Mouse (Mus musculus) hindbrain, embryonic 11.5 days (tissue): ENCODE measurements around the gene Snai1. TPM values are rescaled to one million over a fixed set of nuclear protein-coding genes. Genes with fewer than 3 reads are reported as not detected.

Source experiments
- ATAC-seq: fragments of 200-750 bp; cut with Nextera tagmentation; 2 replicates; pipeline ENCODE4 v1.8.0; 2017; ENCODE audit warnings: mild to moderate bottlenecking, moderate TSS enrichment, moderate library complexity; ENCODE audit not compliant: low FRiP score
- DNase-seq: peaks from one replicate; pipeline ENCODE4 v3.0.0-alpha.2; 2015; ENCODE audit warnings: low spot score
- H3K27ac ChIP-seq: fragments of 300-500 bp; sonication (generic); 2 replicates; pipeline ENCODE4 v1.5.1; 2014; ENCODE audit warnings: mild to moderate bottlenecking, low read depth, low read length
- H3K27me3 ChIP-seq: fragments of 300-500 bp; sonication (generic); 2 replicates; pipeline ENCODE4 v1.6.1; 2014; ENCODE audit warnings: mild to moderate bottlenecking, low read length, moderate library complexity, mixed read lengths; ENCODE audit not compliant: control insufficient read depth, insufficient read depth
- H3K36me3 ChIP-seq: fragments of 300-500 bp; sonication (generic); 2 replicates; pipeline ENCODE4 v1.6.1; 2014; ENCODE audit warnings: mild to moderate bottlenecking, low read length, moderate library complexity, mixed read lengths; ENCODE audit not compliant: control insufficient read depth, insufficient read depth
- H3K4me1 ChIP-seq: fragments of 300-500 bp; sonication (generic); replicated peaks from 2 replicates; pipeline ENCODE4 v1.6.1; 2014; ENCODE audit warnings: low read length, mixed read lengths; ENCODE audit not compliant: control insufficient read depth, insufficient read depth
- H3K4me2 ChIP-seq: fragments of 300-500 bp; sonication (generic); replicated peaks from 2 replicates; pipeline ENCODE4 v1.6.1; 2014; ENCODE audit warnings: mild to moderate bottlenecking, low read depth, low read length
- H3K4me3 ChIP-seq: fragments of 300-500 bp; sonication (generic); 2 replicates; pipeline ENCODE4 v1.5.1; 2014; ENCODE audit warnings: low read depth, low read length
- H3K9ac ChIP-seq: fragments of 300-500 bp; sonication (generic); 2 replicates; pipeline ENCODE4 v1.6.1; 2014; ENCODE audit warnings: low read depth, low read length
- H3K9me3 ChIP-seq: fragments of 300-500 bp; sonication (generic); 2 replicates; pipeline ENCODE4 v1.6.1; 2016; ENCODE audit warnings: low read length; ENCODE audit not compliant: control insufficient read depth
- WGBS: fragments of 180-500 bp; shearing (Covaris S2); extraction: QIAGEN DNeasy Blood & Tissue Kit; methylation state at CpG from one replicate; pipeline ENCODE4 v1.1.7; 2014; 5-methylcytosine and 5-hydroxymethylcytosine counted together
- polyA plus RNA-seq: library from polyadenylated mRNA; unstranded; fragments of >200 nt; fragmentation: Nextera tagmentation; extraction: Ambion mirVana; gene quantifications from 2 replicates; pipeline ENCODE4 v1.2.1, GENCODE M21; 2014

Gene Snai1
- polyA plus RNA-seq, 1 experiment from 2014 or later: 27.6 TPM

DNA sequence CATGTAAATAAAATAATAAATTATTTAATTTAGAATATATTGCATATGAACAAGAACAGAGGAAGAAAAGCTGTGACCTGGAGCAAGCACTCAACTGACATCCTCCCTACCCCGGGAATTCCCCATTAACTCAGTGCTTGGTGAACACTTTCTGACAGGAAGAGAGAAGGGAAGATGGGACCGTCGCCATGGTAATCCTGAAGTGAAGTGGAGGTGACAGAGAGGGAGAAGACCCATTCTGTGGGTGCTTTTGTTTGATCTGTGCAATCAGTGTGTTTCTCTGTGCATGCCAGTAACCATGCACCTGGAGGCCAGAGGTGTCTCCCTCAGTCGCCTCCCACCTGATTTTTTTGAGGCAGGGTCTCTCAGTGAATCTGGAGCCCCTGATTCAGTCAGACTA is 14.3 kb downstream of the Snai1 start:
- no peaks in the 10 kb centered on the region; the same call in 1 of the 2 replicates for H3K4me1 ChIP-seq
- DNase-seq (no peak), ATAC-seq (no peak)
- H3K9ac ChIP-seq: no peak overlapping the region
- H3K9me3 ChIP-seq: no peaks in the 10 kb centered on the region
- WGBS: 86% methylated on average over 4 of the region's 4 CpGs
- peak overlapping the region; percentile 24; the same call in 1 of the 2 replicates for H3K27ac ChIP-seq
- H3K4me2 ChIP-seq: no peak overlapping the region
- no peaks in the 10 kb centered on the region for H3K36me3 ChIP-seq
- no peak overlapping the region for H3K4me3 ChIP-seq
- no peaks in the 10 kb centered on the region for H3K27me3 ChIP-seq

DNA sequence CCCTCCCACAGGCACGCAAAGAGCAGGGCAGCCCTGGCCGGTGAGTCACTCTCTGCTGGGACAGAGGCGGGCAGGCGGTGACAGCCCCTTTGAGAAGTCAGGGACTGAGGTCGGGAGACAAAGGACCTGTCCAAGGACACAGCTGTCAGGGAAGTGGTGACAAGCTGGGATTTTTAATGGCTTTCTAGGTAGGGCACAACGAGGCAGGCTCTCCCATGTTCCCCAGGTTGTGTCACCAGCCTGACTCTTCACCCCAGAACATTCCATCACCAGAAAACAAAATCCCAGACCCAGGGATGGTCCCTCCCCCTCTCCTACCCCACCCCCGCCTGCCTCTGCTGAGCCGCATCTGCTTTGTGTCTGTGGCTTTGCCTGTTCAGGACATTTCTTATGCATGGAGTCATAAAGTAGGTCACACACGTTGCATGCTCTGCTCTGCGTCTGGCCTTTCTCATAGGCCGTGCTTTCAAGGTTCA is 15.0 kb downstream of the Snai1 start:
- Histone ChIP-seq H3K4me1 (no peaks in the 10 kb centered on the region; the same call in 1 of the 2 replicates), H3K4me3 (no peak overlapping the region), H3K36me3 (no peaks in the 10 kb centered on the region), H3K9me3 (no peaks in the 10 kb centered on the region), H3K27ac (peak overlapping the region; percentile 24; the same call in 1 of the 2 replicates), H3K9ac (no peak overlapping the region), H3K4me2 (no peak overlapping the region), H3K27me3 (no peaks in the 10 kb centered on the region)
- peak; percentile 40 for DNase-seq
- WGBS: 12% methylated on average over 11 of the region's 11 CpGs
- ATAC-seq: no peak

DNA sequence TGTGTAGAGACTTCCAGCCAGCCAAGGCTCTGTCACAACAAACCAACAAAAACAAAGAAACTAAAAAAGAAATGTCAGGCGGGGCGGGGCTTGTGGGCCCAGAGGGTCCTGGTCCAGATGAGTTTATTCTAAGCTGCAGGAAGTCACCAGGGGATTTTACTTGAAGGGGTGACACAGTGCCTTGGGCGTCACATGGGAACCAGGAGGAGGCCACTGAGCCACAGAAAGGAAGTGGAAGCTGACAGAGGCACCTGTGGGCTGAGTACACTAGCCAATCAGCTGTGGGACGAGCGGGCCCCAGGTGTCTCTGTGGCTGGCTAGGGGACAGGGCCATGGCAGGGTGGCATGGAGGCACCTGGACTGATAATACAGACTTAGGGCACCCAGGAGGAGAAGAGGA is 17.8 kb downstream of the Snai1 start:
- DNase-seq: no peak
- Histone ChIP-seq H3K9ac (no peak overlapping the region), H3K4me2 (no peak overlapping the region), H3K27me3 (no peaks in the 10 kb centered on the region; the same call in 1 of the 2 replicates), H3K27ac (no peak overlapping the region), H3K36me3 (no peaks in the 10 kb centered on the region), H3K4me1 (peaks cover 6% of the 10 kb centered on the region), H3K4me3 (no peak overlapping the region), H3K9me3 (no peaks in the 10 kb centered on the region)
- WGBS: 91% methylated on average over 5 of the region's 5 CpGs
- ATAC-seq: no peak

DNA sequence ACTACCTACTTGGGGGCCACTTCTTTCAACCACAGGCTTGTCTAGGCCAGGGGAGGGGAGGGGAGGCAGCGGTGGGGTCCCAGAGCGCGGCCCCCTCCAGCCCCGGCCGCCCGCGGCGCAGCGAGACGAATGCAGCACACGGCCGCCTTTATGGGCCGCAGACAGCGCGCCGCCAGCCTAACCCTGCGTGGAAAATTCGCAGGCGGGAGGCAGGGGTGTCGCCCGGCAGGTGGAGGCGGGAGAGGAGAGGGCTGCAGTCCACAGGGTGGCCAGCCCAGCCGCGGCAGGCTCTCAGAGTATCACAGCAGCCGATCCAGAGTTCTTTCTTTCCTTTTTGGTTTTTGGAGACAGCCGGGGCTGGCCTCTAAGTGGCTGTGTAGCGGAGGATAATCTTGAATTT is 21.4 kb downstream of the Snai1 start:
- Histone ChIP-seq H3K4me1 (peaks cover 6% of the 10 kb centered on the region; the same call in 1 of the 2 replicates), H3K27me3 (no peaks in the 10 kb centered on the region; the same call in 1 of the 2 replicates), H3K4me2 (peak overlapping the region; percentile 31), H3K36me3 (no peaks in the 10 kb centered on the region), H3K9ac (peak overlapping the region; percentile 46; the same call in 1 of the 2 replicates), H3K9me3 (no peaks in the 10 kb centered on the region), H3K4me3 (0 out of 2 replicates have a peak overlapping the region, but pooled peaks have one; percentile 1), H3K27ac (0 out of 2 replicates have a peak overlapping the region, but pooled peaks have one; percentile 17)
- ATAC-seq (peak; percentile 33; the same call in 1 of the 2 replicates), DNase-seq (no peak)
- WGBS: 6% methylated on average over 27 of the region's 27 CpGs

DNA sequence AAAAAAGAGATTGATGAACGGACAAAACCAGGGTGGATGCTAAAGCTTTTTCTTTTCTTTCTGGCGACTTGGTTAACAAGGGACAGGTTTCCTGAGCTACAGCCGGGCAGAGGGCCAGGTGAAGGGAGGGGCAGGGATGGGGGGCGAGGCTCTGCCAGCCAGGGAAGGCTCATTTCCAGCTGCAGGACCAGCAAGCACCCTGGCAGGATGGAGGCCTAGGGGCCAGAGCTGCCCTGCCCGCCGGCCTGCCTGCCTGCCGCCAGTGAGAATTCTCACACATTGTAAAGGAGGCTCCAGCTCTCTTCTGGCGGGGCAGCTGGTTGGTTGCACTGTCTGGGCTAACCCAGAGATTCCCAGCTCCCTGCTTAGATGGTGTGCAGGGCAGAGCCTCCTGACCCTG is 24.1 kb downstream of the Snai1 start:
- no peak for ATAC-seq
- Histone ChIP-seq H3K27ac (no peak overlapping the region), H3K9ac (no peak overlapping the region)

DNA sequence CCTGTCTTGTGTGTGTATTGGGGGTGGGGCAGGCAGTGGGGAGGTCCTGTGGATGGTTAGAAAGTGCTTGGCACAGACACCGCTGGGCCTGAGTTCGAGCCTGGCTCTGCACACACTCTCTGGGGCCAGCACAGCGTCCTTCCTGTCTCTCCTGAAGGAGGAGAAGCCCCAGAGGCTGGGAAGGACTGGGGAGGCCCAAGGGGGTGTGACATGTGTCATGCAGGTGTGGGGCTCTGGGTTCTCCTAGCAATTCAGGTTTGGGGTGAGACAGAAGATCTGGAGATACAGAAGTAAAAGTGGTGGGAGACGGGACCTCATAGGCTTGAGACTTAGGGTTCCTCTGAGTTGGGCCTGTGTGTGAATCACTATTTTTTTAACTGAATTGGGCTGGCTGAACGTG is 25.0 kb downstream of the Snai1 start:
- no peak for DNase-seq
- no peak for ATAC-seq
- WGBS: 74% methylated on average over 5 of the region's 5 CpGs
- H3K9ac ChIP-seq: no peak overlapping the region
- H3K4me3 ChIP-seq: no peak overlapping the region
- no peaks in the 10 kb centered on the region; the same call in 1 of the 2 replicates for H3K27me3 ChIP-seq
- no peaks in the 10 kb centered on the region for H3K36me3 ChIP-seq
- H3K27ac ChIP-seq: no peak overlapping the region
- no peak overlapping the region for H3K4me2 ChIP-seq
- no peaks in the 10 kb centered on the region for H3K9me3 ChIP-seq
- peaks cover 13% of the 10 kb centered on the region; the same call in 1 of the 2 replicates for H3K4me1 ChIP-seq

More for the DNA sequence above, 24.1 kb downstream of the Snai1 start:
- H3K36me3 ChIP-seq: no peaks in the 10 kb centered on the region
- H3K27me3 ChIP-seq: no peaks in the 10 kb centered on the region; the same call in 1 of the 2 replicates
- H3K4me2 ChIP-seq: no peak overlapping the region
- 50% methylated on average over 8 of the region's 8 CpGs for WGBS
- H3K4me3 ChIP-seq: no peak overlapping the region
- peaks cover 13% of the 10 kb centered on the region; the same call in 1 of the 2 replicates for H3K4me1 ChIP-seq
- no peaks in the 10 kb centered on the region for H3K9me3 ChIP-seq
- DNase-seq: no peak

DNA sequence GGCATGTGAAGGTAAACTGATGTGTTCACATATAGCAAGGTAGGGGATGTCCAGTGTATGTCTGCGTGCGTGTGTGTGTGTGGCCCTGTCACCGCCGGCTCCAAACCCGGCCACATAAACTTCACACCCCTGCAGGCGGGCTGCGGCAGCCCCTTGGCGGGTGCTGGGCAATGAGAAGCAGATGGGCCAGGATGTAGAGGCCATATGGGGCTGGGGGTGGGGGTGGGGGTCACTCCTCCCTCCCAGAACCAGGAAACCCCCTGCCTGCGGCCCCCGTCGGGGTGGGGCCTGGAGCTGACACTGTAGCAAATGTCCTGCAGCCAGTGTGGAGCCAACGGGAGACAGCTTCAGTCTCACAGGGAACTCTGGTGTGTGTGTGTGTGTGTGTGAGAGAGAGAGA is 25.7 kb downstream of the Snai1 start:
- Histone ChIP-seq H3K9ac (no peak overlapping the region), H3K4me3 (no peak overlapping the region), H3K27ac (no peak overlapping the region), H3K36me3 (no peaks in the 10 kb centered on the region), H3K4me2 (no peak overlapping the region), H3K4me1 (peaks cover 13% of the 10 kb centered on the region; the same call in 1 of the 2 replicates), H3K9me3 (no peaks in the 10 kb centered on the region), H3K27me3 (no peaks in the 10 kb centered on the region; the same call in 1 of the 2 replicates)
- peak; percentile 41 for DNase-seq
- peak; percentile 28; the same call in 1 of the 2 replicates for ATAC-seq
- WGBS: 52% methylated on average over 10 of the region's 12 CpGs

DNA sequence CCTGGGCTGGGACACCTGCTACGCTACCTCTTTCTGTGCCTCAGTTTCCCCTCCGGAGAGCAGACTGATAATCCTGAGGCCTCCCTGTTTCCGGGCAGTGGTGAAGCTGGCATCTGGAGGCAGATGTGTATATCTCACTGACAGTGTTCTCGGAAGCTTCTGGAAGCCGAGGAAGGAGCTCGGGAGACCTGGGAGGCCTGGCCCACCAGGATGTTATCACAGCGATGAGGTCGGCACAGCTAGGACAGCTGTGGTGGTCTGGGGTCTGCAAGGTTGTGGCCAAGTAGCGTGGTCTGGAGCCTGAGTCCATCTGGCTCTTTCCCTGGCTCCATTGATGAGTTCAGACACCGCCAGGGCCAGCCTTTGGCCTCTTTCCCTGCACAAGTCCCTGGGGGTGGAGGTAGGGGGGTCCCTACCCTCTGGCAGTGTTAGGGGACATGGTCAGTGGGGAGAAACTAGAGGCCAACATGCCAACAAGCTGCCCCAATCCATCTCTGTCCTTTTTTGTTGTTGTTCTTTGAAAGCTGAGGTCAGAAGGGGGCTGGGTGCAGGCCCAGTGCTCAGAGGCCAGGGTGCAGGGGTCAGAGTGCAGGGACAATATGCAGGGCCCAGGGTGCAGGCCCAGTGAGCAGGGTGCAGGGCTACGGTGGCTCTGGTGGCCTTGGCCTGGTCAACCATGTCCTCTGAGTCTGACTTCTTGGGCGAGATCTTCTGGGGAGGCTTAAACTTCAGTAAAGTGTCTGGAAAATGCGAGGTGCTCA is 26.7 kb downstream of the Snai1 start:
- peak overlapping the region; percentile 1; the same call in 1 of the 2 replicates for H3K27ac ChIP-seq
- H3K36me3 ChIP-seq: no peaks in the 10 kb centered on the region
- H3K9me3 ChIP-seq: no peaks in the 10 kb centered on the region
- H3K4me1 ChIP-seq: peaks cover 8% of the 10 kb centered on the region; the same call in 1 of the 2 replicates
- no peak for ATAC-seq
- H3K27me3 ChIP-seq: no peaks in the 10 kb centered on the region
- H3K4me3 ChIP-seq: no peak overlapping the region
- no peak overlapping the region for H3K9ac ChIP-seq
- H3K4me2 ChIP-seq: no peak overlapping the region
- 64% methylated on average over 13 of the region's 13 CpGs for WGBS
- DNase-seq: no peak
